Mouse (Mus musculus) liver, postnatal 0 days (tissue): ENCODE data around the gene Teddm1b. TPM values are rescaled to one million over a fixed set of nuclear protein-coding genes. Genes with fewer than 3 reads are reported as not detected.
"Not testable (repeated sequence)": the region's sequence is repeated elsewhere in the genome, so short reads cannot be mapped to it uniquely, and the experiment has no call there.

Experiments
- ATAC-seq: fragments of 200-750 bp; cut with Nextera tagmentation; 2 replicates; pipeline ENCODE4 v1.8.0; 2017; ENCODE audit warnings: mild to moderate bottlenecking, moderate library complexity
- DNase-seq: peaks from one replicate; pipeline ENCODE4 v3.0.0-alpha.2; 2016
- H3K27ac ChIP-seq: fragments of 300-500 bp; sonication (generic); 2 replicates; pipeline ENCODE4 v1.5.1; 2014; ENCODE audit warnings: antibody characterized with exemption, moderate library complexity, mild to moderate bottlenecking, low read depth
- H3K27me3 ChIP-seq: fragments of 300-500 bp; sonication (generic); 2 replicates; pipeline ENCODE4 v1.6.1; 2014; ENCODE audit warnings: low read length, control low read depth, mixed read lengths; ENCODE audit not compliant: insufficient read depth
- H3K36me3 ChIP-seq: fragments of 300-500 bp; sonication (generic); replicated peaks from 2 replicates; pipeline ENCODE4 v1.6.1; 2014; ENCODE audit warnings: mild to moderate bottlenecking, control low read depth, low read length, moderate library complexity, mixed read lengths; ENCODE audit not compliant: insufficient read depth
- H3K4me1 ChIP-seq: fragments of 300-500 bp; sonication (generic); 2 replicates; pipeline ENCODE4 v1.6.1; 2014; ENCODE audit warnings: antibody characterized with exemption, mild to moderate bottlenecking, control low read depth; ENCODE audit not compliant: insufficient read depth
- H3K4me2 ChIP-seq: fragments of 300-500 bp; sonication (generic); 2 replicates; pipeline ENCODE4 v1.6.1; 2014; ENCODE audit warnings: low read depth, mild to moderate bottlenecking, low read length, moderate library complexity, mixed read lengths
- H3K4me3 ChIP-seq: fragments of 300-500 bp; sonication (generic); 2 replicates; pipeline ENCODE4 v1.5.1; 2014; ENCODE audit warnings: low read depth, low read length
- H3K9ac ChIP-seq: fragments of 300-500 bp; sonication (generic); replicated peaks from 2 replicates; pipeline ENCODE4 v1.6.1; 2014; ENCODE audit warnings: mild to moderate bottlenecking, moderate library complexity
- H3K9me3 ChIP-seq: fragments of 300-500 bp; sonication (generic); 2 replicates; pipeline ENCODE4 v1.6.1; 2016; ENCODE audit warnings: mild to moderate bottlenecking, control low read depth, low read length, mixed read lengths
- CTCF ChIP-seq: sonication (generic); IDR thresholded peaks from 2 replicates; pipeline ENCODE4 v1.5.1; 2016; ENCODE audit warnings: antibody characterized with exemption, low read depth
- EP300 ChIP-seq: IDR thresholded peaks from 2 replicates; pipeline ENCODE4 v1.6.1; 2016; ENCODE audit warnings: antibody characterized with exemption, low read depth, mild to moderate bottlenecking
- WGBS: fragments of 180-500 bp; shearing (Covaris S2); extraction: QIAGEN DNeasy Blood & Tissue Kit; methylation state at CpG from one replicate; pipeline ENCODE4 v1.1.7; 2014; ENCODE audit not compliant: insufficient replicate concordance; 5-methylcytosine and 5-hydroxymethylcytosine counted together
- polyA plus RNA-seq: library from polyadenylated mRNA; unstranded; fragments of >200 nt; fragmentation: Nextera tagmentation; extraction: Ambion mirVana; gene quantifications from 2 replicates; pipeline ENCODE4 v1.2.1, GENCODE M21; 2015

Teddm1b gene
- polyA plus RNA-seq, 1 experiment from 2014 or later = 0.05 TPM

GRCm38 (mm10) chr1:153846867-153847266 lies 27.3 kb upstream of the Teddm1b start:
- no peaks in the 10 kb centered on the region for H3K9me3 ChIP-seq
- no peak for DNase-seq
- 17% methylated on average over 6 of the region's 6 CpGs for WGBS

GRCm38 (mm10) chr1:153852696-153853095 lies 21.4 kb upstream of the Teddm1b start:
- not testable (repeated sequence) for H3K36me3 ChIP-seq, H3K9me3 ChIP-seq, H3K27ac ChIP-seq, DNase-seq, H3K27me3 ChIP-seq, ATAC-seq, H3K4me1 ChIP-seq, H3K9ac ChIP-seq, H3K4me2 ChIP-seq, H3K4me3 ChIP-seq
- WGBS = 42% methylated on average over 7 of the region's 7 CpGs

More at GRCm38 (mm10) chr1:153846867-153847266, 27.3 kb upstream of the Teddm1b start:
- TF ChIP-seq EP300 = no peak
- peak; percentile 80 for TF ChIP-seq CTCF
- Histone ChIP-seq H3K27me3 (no peaks in the 10 kb centered on the region), H3K4me2 (no peak overlapping the region), H3K4me3 (no peak overlapping the region), H3K4me1 (no peaks in the 10 kb centered on the region), H3K9ac (no peak overlapping the region), H3K27ac (no peak overlapping the region), H3K36me3 (no peaks in the 10 kb centered on the region)
- ATAC-seq = no peak

- Histone ChIP-seq H3K27ac (no peak overlapping the region), H3K4me3 (no peak overlapping the region), H3K4me1 (no peaks in the 10 kb centered on the region), H3K9me3 (no peaks in the 10 kb centered on the region), H3K36me3 (no peaks in the 10 kb centered on the region), H3K27me3 (no peaks in the 10 kb centered on the region), H3K4me2 (no peak overlapping the region), H3K9ac (no peak overlapping the region)
- no peak for DNase-seq
- WGBS = 65% methylated on average over 8 of the region's 8 CpGs
- TF ChIP-seq CTCF = no peak
- TF ChIP-seq EP300 = no peak
- ATAC-seq = no peak
These were observed 18.2 kb upstream of the Teddm1b start for GRCm38 (mm10) chr1:153855946-153856345.

- H3K36me3 ChIP-seq, H3K9me3 ChIP-seq, H3K4me3 ChIP-seq, H3K4me1 ChIP-seq, DNase-seq, H3K4me2 ChIP-seq, ATAC-seq, H3K27me3 ChIP-seq, H3K9ac ChIP-seq, H3K27ac ChIP-seq: not testable (repeated sequence)
- 90% methylated on average over 17 of the region's 17 CpGs for WGBS
These were observed 6.2 kb downstream of the Teddm1b start for GRCm38 (mm10) chr1:153880391-153880790.

- ATAC-seq (no peak), DNase-seq (no peak)
- WGBS = 56% methylated on average over 17 of the region's 17 CpGs
- Histone ChIP-seq H3K4me1 (no peaks in the 10 kb centered on the region), H3K36me3 (no peaks in the 10 kb centered on the region), H3K27me3 (no peaks in the 10 kb centered on the region), H3K9me3 (no peaks in the 10 kb centered on the region), H3K4me3 (no peak overlapping the region), H3K9ac (no peak overlapping the region), H3K4me2 (no peak overlapping the region), H3K27ac (no peak overlapping the region)
- TF ChIP-seq CTCF = no peak
- TF ChIP-seq EP300 = no peak
These were observed 12.0 kb downstream of the Teddm1b start for GRCm38 (mm10) chr1:153886024-153886633.

GRCm38 (mm10) chr1:153890121-153890520 lies 16.0 kb downstream of the Teddm1b start:
- Histone ChIP-seq H3K27me3 (no peaks in the 10 kb centered on the region), H3K4me2 (no peak overlapping the region), H3K36me3 (no peaks in the 10 kb centered on the region), H3K27ac (no peak overlapping the region), H3K9ac (no peak overlapping the region), H3K4me1 (no peaks in the 10 kb centered on the region), H3K4me3 (no peak overlapping the region), H3K9me3 (no peaks in the 10 kb centered on the region)
- DNase-seq (no peak), ATAC-seq (no peak)
- 87% methylated on average over 10 of the region's 10 CpGs for WGBS
- TF ChIP-seq EP300 (no peak), CTCF (no peak)

GRCm38 (mm10) chr1:153891442-153891841 lies 17.3 kb downstream of the Teddm1b start, which contains the start of gene Teddm1a:
Teddm1a (plus strand) TSS chr1:153891742.
- no peaks in the 10 kb centered on the region for H3K4me1 ChIP-seq
- H3K4me2 ChIP-seq = no peak within 1 kb of the TSS
- H3K27ac ChIP-seq = no peak within 1 kb of the TSS
- H3K9ac ChIP-seq = no peak within 1 kb of the TSS
- ATAC-seq (no peak), DNase-seq (no peak)
- no peaks in the 10 kb centered on the region for H3K9me3 ChIP-seq
- no peaks in the 10 kb centered on the region for H3K27me3 ChIP-seq
- TF ChIP-seq EP300 (no peak), CTCF (no peak)
- no peak within 1 kb of the TSS for H3K4me3 ChIP-seq
- 20% methylated on average over 4 of the region's 4 CpGs for WGBS
- no peaks in the 10 kb centered on the region for H3K36me3 ChIP-seq
